Mouse (Mus musculus) liver, adult 2 months (tissue): ENCODE measurements around the gene Slc17a3.

Experiments
- CTCF ChIP-seq: fragments of 200-500 bp; IDR thresholded peaks from 2 replicates; pipeline ENCODE4 v1.5.1; 2011; ENCODE audit warnings: low read depth, low read length, control low read depth
- POLR2A ChIP-seq: fragments of 200-500 bp; IDR thresholded peaks from 2 replicates; pipeline ENCODE4 v1.6.1; 2011; ENCODE audit warnings: low read length, control low read depth; ENCODE audit not compliant: insufficient read depth; ENCODE audit errors: extremely low read depth

DNA sequence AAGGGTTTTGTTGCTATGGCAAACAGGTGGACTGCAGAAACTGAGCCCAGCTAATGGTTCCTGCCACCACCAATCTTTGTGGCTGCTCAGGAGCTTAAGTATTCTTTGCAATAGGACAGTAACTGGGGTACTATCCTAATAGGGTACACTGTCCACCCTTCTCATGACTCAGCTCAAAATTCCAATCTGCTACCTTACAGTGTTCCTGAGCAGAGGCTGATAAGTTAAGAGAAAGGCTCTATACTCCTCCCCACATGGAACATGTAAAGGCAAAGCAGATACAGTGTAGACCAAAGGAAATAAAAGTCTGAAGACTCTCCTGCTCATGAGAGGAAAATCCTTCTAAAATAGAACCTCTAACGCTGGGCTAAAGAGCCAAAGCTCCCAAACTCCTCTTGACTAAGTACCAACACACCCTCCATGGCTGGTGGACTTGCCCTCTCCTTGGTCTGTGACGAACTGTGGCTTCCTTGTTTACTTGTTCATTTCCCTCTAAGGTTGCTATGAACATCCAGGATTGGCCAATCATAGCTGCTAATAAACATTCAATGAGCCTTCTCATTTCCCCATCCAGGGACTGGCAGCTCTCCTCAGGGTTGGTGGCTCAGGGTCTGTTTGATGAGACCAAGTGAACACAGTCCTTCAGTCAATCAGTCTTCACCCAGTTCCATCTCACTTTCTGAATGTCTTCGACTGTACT, 47.9 kb downstream of the Slc17a3 start:
- TF ChIP-seq CTCF, result no peak
- no peak for TF ChIP-seq POLR2A
